Mouse (Mus musculus) hindbrain, postnatal 0 days (tissue): ENCODE data around the gene B3gat3. TPM values are rescaled to one million over a fixed set of nuclear protein-coding genes. Genes with fewer than 3 reads are reported as not detected.

ENCODE experiments used
- ATAC-seq: fragments of 200-750 bp; cut with Nextera tagmentation; 2 replicates; pipeline ENCODE4 v1.8.0; 2017; ENCODE audit warnings: mild to moderate bottlenecking, moderate TSS enrichment, moderate library complexity
- DNase-seq: peaks from one replicate; pipeline ENCODE4 v3.0.0-alpha.2; 2015; ENCODE audit warnings: low spot score
- H3K27ac ChIP-seq: fragments of 300-500 bp; sonication (generic); 2 replicates; pipeline ENCODE4 v1.5.1; 2014; ENCODE audit warnings: mild to moderate bottlenecking
- H3K27me3 ChIP-seq: fragments of 300-500 bp; sonication (generic); 2 replicates; pipeline ENCODE4 v1.6.1; 2014; ENCODE audit warnings: low read length, mixed read lengths; ENCODE audit not compliant: insufficient read depth
- H3K36me3 ChIP-seq: fragments of 300-500 bp; sonication (generic); 2 replicates; pipeline ENCODE4 v1.6.1; 2014; ENCODE audit warnings: low read length, mixed read lengths; ENCODE audit not compliant: insufficient read depth
- H3K4me1 ChIP-seq: fragments of 300-500 bp; sonication (generic); 2 replicates; pipeline ENCODE4 v1.6.1; 2014; ENCODE audit warnings: antibody characterized with exemption, low read length, mixed read lengths; ENCODE audit not compliant: insufficient read depth
- H3K4me2 ChIP-seq: fragments of 300-500 bp; sonication (generic); 2 replicates; pipeline ENCODE4 v1.6.1; 2014; ENCODE audit warnings: low read depth, mild to moderate bottlenecking, low read length, moderate library complexity, mixed read lengths
- H3K4me3 ChIP-seq: fragments of 300-500 bp; sonication (generic); 2 replicates; pipeline ENCODE4 v1.5.1; 2014; ENCODE audit warnings: low read length
- H3K9ac ChIP-seq: fragments of 300-500 bp; sonication (generic); replicated peaks from 2 replicates; pipeline ENCODE4 v1.6.1; 2014; ENCODE audit warnings: mild to moderate bottlenecking, low read length, moderate library complexity, mixed read lengths
- H3K9me3 ChIP-seq: fragments of 300-500 bp; sonication (generic); 2 replicates; pipeline ENCODE4 v1.6.1; 2016; ENCODE audit warnings: low read length, mixed read lengths
- CTCF ChIP-seq: IDR thresholded peaks from 2 replicates; pipeline ENCODE4 v1.5.1; 2016; ENCODE audit warnings: antibody characterized with exemption, control low read depth, low read depth
- WGBS: fragments of 180-500 bp; shearing (Covaris S2); extraction: QIAGEN DNeasy Blood & Tissue Kit; methylation state at CpG from one replicate; pipeline ENCODE4 v1.1.7; 2014; 5-methylcytosine and 5-hydroxymethylcytosine counted together
- polyA plus RNA-seq: library from polyadenylated mRNA; unstranded; fragments of >200 nt; fragmentation: Nextera tagmentation; extraction: Ambion mirVana; gene quantifications from 2 replicates; pipeline ENCODE4 v1.2.1, GENCODE M21; 2015
- total RNA-seq: library from RNA; depleted of rRNA; stranded (reverse); fragments of >200 nt; gene quantifications from 2 replicates; pipeline ENCODE4 v1.2.3, GENCODE M21; 2014

Gene B3gat3
- total and polyA plus RNA-seq, 2 experiments from 2014 or later, result 92.3 to 97.5 TPM

GRCm38 (mm10) chr19:8946929-8947328 is 26.8 kb downstream of the B3gat3 start:
- peaks cover 58% of the 10 kb centered on the region for H3K36me3 ChIP-seq
- DNase-seq (no peak), ATAC-seq (no peak)
- H3K9me3 ChIP-seq, result no peaks in the 10 kb centered on the region
- no peak overlapping the region for H3K9ac ChIP-seq
- no peak overlapping the region for H3K27ac ChIP-seq
- 99% methylated on average over 7 of the region's 7 CpGs for WGBS
- H3K4me2 ChIP-seq, result no peak overlapping the region
- TF ChIP-seq CTCF, result no peak
- H3K4me3 ChIP-seq, result no peak overlapping the region
- H3K4me1 ChIP-seq, result 0 out of 2 replicates have a peak, but pooled peaks cover 11% of the 10 kb centered on the region
- no peaks in the 10 kb centered on the region for H3K27me3 ChIP-seq

GRCm38 (mm10) chr19:8950190-8950589 is 30.0 kb downstream of the B3gat3 start:
- Histone ChIP-seq H3K4me1 (0 out of 2 replicates have a peak, but pooled peaks cover 13% of the 10 kb centered on the region), H3K9ac (no peak overlapping the region), H3K27me3 (no peaks in the 10 kb centered on the region), H3K9me3 (no peaks in the 10 kb centered on the region), H3K4me3 (no peak overlapping the region), H3K36me3 (peaks cover 54% of the 10 kb centered on the region), H3K27ac (no peak overlapping the region), H3K4me2 (no peak overlapping the region)
- no peak for TF ChIP-seq CTCF
- ATAC-seq (no peak), DNase-seq (no peak)
- 88% methylated on average over 5 of the region's 5 CpGs for WGBS

- Histone ChIP-seq H3K27ac (peak overlapping the region; percentile 88), H3K9me3 (no peaks in the 10 kb centered on the region), H3K27me3 (no peaks in the 10 kb centered on the region), H3K9ac (no peak overlapping the region; the same call in 1 of the 2 replicates), H3K36me3 (peaks cover 37% of the 10 kb centered on the region), H3K4me1 (0 out of 2 replicates have a peak, but pooled peaks cover 12% of the 10 kb centered on the region), H3K4me3 (no peak overlapping the region), H3K4me2 (no peak overlapping the region)
- ATAC-seq, result no peak
- TF ChIP-seq CTCF, result no peak
- peak; percentile 27 for DNase-seq
- WGBS, result 78% methylated on average over 9 of the region's 9 CpGs
Measured at GRCm38 (mm10) chr19:8952241-8952640, 32.1 kb downstream of the B3gat3 start.

DNA sequence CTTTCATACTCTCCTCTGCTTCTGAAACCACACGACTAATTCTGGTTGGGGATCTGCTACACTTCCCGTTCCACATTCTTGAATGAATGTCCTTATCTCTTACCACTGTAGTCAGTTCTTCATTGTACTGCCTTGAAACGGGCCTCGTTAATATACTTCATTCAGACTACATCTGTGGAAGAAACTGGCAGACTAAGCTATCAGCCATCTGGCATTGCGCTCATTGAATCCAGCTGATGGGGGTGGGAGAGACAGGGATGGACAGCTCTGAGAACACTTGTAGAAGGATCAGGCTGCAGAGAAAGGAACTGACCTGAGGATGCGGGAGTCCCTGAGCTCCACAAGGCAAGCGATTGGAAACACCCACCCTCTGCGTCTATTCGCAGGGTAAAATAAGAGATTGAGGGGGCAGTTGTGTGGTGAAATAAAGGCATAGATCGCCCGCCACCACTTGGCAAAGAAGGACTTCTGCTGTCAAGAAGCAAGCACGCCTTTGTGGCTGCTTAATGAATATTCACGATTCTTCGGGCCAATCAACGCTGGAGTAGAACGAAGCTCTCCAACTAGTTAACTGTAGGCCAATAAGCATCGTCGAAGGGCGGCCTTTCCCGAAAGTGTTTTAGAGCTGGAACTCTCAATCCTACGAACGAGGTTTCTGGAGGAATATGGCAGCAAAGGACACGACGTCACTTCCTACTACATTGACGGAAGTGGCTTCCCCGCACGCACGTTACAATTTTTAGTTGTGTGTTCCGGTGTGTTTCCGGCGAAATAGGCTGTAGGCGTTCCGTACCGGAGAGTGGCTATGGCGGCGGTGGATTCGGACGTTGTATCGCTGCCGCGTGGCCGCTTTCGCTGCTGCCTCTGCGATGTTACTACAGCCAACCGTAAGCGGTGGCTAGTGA is 33.2 kb downstream of the B3gat3 start, which contains the start of gene Tut1:
Gene Tut1, plus strand, starts transcription at position 713 of the 905 bp plus-strand sequence.
- H3K9me3 ChIP-seq, result no peaks in the 10 kb centered on the region
- TF ChIP-seq CTCF, result peak; percentile 28
- H3K27me3 ChIP-seq, result no peaks in the 10 kb centered on the region
- H3K4me3 ChIP-seq, result peak within 1 kb of the TSS; percentile 67
- H3K4me2 ChIP-seq, result peak within 1 kb of the TSS; percentile 89
- peak within 1 kb of the TSS; percentile 69 for H3K9ac ChIP-seq
- H3K4me1 ChIP-seq, result 0 out of 2 replicates have a peak, but pooled peaks cover 12% of the 10 kb centered on the region
- whole genome bisulfite sequencing, result 2% methylated on average over 46 of the region's 46 CpGs
- peaks cover 29% of the 10 kb centered on the region for H3K36me3 ChIP-seq
- DNase-seq (peak; percentile 99), ATAC-seq (peak; percentile 95)
- peak within 1 kb of the TSS; percentile 88 for H3K27ac ChIP-seq

DNA sequence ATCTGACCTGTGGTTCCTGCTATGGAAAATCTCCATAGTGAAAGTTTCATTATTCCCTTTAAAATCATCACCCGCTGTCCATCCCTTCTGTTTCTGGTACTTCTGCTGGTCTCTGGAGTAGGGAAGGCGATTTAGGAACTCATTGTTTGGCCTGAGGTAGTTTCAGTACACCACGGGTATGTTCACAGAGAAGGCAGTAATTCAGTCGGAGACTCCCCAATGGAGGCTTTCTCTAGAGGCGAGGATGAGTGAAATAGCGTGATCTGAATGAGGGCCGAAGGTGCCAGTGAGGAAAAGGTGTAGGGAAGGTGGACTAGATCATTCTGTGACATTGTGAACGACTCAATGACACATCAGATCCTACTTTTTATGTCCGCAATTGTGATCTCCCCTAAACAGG is 34.0 kb downstream of the B3gat3 start:
- H3K4me3 ChIP-seq, result peak overlapping the region; percentile 67
- DNase-seq (no peak), ATAC-seq (no peak)
- no peak for TF ChIP-seq CTCF
- no peaks in the 10 kb centered on the region for H3K27me3 ChIP-seq
- peak overlapping the region; percentile 69 for H3K9ac ChIP-seq
- H3K4me1 ChIP-seq, result 0 out of 2 replicates have a peak, but pooled peaks cover 12% of the 10 kb centered on the region
- peak overlapping the region; percentile 89 for H3K4me2 ChIP-seq
- no peaks in the 10 kb centered on the region for H3K9me3 ChIP-seq
- H3K36me3 ChIP-seq, result peaks cover 24% of the 10 kb centered on the region
- H3K27ac ChIP-seq, result peak overlapping the region; percentile 88
- 8% methylated on average over 9 of the region's 9 CpGs for WGBS

- H3K9me3 ChIP-seq, result no peaks in the 10 kb centered on the region
- no peak overlapping the region for H3K9ac ChIP-seq
- peaks cover 61% of the 10 kb centered on the region for H3K36me3 ChIP-seq
- H3K27ac ChIP-seq, result no peak overlapping the region
- TF ChIP-seq CTCF, result no peak
- H3K27me3 ChIP-seq, result no peaks in the 10 kb centered on the region
- DNase-seq (no peak), ATAC-seq (no peak)
- peaks cover 3% of the 10 kb centered on the region; the same call in 1 of the 2 replicates for H3K4me1 ChIP-seq
- no peak overlapping the region for H3K4me3 ChIP-seq
- H3K4me2 ChIP-seq, result no peak overlapping the region
- 90% methylated on average over 2 of the region's 2 CpGs for WGBS
Measured at GRCm38 (mm10) chr19:8962256-8962655, 42.1 kb downstream of the B3gat3 start.

DNA sequence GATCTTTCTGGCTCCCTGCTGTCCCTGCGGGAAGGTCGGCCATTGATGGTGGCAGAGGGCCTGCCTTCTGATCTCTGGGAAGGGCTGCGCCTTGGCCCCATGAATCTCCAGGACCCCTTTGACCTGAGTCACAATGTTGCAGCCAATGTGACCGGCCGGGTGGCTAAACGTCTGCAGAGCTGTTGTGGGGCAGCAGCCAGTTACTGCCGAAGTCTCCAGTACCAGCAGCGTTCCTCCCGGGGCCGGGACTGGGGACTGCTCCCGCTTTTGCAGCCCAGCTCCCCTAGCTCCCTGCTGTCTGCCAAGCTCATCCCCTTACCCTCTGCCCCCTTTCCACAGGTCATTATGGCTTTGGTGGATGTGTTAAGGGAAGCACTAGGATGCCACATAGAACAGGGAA is 44.9 kb downstream of the B3gat3 start:
- Histone ChIP-seq H3K4me1 (peaks cover 6% of the 10 kb centered on the region; the same call in 1 of the 2 replicates), H3K27ac (no peak overlapping the region), H3K9me3 (no peaks in the 10 kb centered on the region), H3K4me2 (no peak overlapping the region), H3K4me3 (no peak overlapping the region), H3K27me3 (no peaks in the 10 kb centered on the region), H3K36me3 (peaks cover 48% of the 10 kb centered on the region), H3K9ac (no peak overlapping the region)
- 82% methylated on average over 11 of the region's 11 CpGs for WGBS
- DNase-seq (no peak), ATAC-seq (no peak)
- no peak for TF ChIP-seq CTCF
